Mouse (Mus musculus) hindbrain, embryonic 11.5 days (tissue): ENCODE results near the gene Rpl12. TPM values are rescaled to one million over a fixed set of nuclear protein-coding genes. Genes with fewer than 3 reads are reported as not detected.

Experiments used
- ATAC-seq: fragments of 200-750 bp; cut with Nextera tagmentation; 2 replicates; pipeline ENCODE4 v1.8.0; 2017; ENCODE audit warnings: mild to moderate bottlenecking, moderate TSS enrichment, moderate library complexity; ENCODE audit not compliant: low FRiP score
- DNase-seq: peaks from one replicate; pipeline ENCODE4 v3.0.0-alpha.2; 2015; ENCODE audit warnings: low spot score
- H3K27ac ChIP-seq: fragments of 300-500 bp; sonication (generic); 2 replicates; pipeline ENCODE4 v1.5.1; 2014; ENCODE audit warnings: mild to moderate bottlenecking, low read depth, low read length
- H3K27me3 ChIP-seq: fragments of 300-500 bp; sonication (generic); 2 replicates; pipeline ENCODE4 v1.6.1; 2014; ENCODE audit warnings: mild to moderate bottlenecking, low read length, moderate library complexity, mixed read lengths; ENCODE audit not compliant: control insufficient read depth, insufficient read depth
- H3K36me3 ChIP-seq: fragments of 300-500 bp; sonication (generic); 2 replicates; pipeline ENCODE4 v1.6.1; 2014; ENCODE audit warnings: mild to moderate bottlenecking, low read length, moderate library complexity, mixed read lengths; ENCODE audit not compliant: control insufficient read depth, insufficient read depth
- H3K4me1 ChIP-seq: fragments of 300-500 bp; sonication (generic); replicated peaks from 2 replicates; pipeline ENCODE4 v1.6.1; 2014; ENCODE audit warnings: low read length, mixed read lengths; ENCODE audit not compliant: control insufficient read depth, insufficient read depth
- H3K4me2 ChIP-seq: fragments of 300-500 bp; sonication (generic); replicated peaks from 2 replicates; pipeline ENCODE4 v1.6.1; 2014; ENCODE audit warnings: mild to moderate bottlenecking, low read depth, low read length
- H3K4me3 ChIP-seq: fragments of 300-500 bp; sonication (generic); 2 replicates; pipeline ENCODE4 v1.5.1; 2014; ENCODE audit warnings: low read depth, low read length
- H3K9ac ChIP-seq: fragments of 300-500 bp; sonication (generic); 2 replicates; pipeline ENCODE4 v1.6.1; 2014; ENCODE audit warnings: low read depth, low read length
- H3K9me3 ChIP-seq: fragments of 300-500 bp; sonication (generic); 2 replicates; pipeline ENCODE4 v1.6.1; 2016; ENCODE audit warnings: low read length; ENCODE audit not compliant: control insufficient read depth
- WGBS: fragments of 180-500 bp; shearing (Covaris S2); extraction: QIAGEN DNeasy Blood & Tissue Kit; methylation state at CpG from one replicate; pipeline ENCODE4 v1.1.7; 2014; 5-methylcytosine and 5-hydroxymethylcytosine counted together
- polyA plus RNA-seq: library from polyadenylated mRNA; unstranded; fragments of >200 nt; fragmentation: Nextera tagmentation; extraction: Ambion mirVana; gene quantifications from 2 replicates; pipeline ENCODE4 v1.2.1, GENCODE M21; 2014

Gene Rpl12
- polyA plus RNA-seq, 1 experiment from 2014 or later = 129 TPM

DNA sequence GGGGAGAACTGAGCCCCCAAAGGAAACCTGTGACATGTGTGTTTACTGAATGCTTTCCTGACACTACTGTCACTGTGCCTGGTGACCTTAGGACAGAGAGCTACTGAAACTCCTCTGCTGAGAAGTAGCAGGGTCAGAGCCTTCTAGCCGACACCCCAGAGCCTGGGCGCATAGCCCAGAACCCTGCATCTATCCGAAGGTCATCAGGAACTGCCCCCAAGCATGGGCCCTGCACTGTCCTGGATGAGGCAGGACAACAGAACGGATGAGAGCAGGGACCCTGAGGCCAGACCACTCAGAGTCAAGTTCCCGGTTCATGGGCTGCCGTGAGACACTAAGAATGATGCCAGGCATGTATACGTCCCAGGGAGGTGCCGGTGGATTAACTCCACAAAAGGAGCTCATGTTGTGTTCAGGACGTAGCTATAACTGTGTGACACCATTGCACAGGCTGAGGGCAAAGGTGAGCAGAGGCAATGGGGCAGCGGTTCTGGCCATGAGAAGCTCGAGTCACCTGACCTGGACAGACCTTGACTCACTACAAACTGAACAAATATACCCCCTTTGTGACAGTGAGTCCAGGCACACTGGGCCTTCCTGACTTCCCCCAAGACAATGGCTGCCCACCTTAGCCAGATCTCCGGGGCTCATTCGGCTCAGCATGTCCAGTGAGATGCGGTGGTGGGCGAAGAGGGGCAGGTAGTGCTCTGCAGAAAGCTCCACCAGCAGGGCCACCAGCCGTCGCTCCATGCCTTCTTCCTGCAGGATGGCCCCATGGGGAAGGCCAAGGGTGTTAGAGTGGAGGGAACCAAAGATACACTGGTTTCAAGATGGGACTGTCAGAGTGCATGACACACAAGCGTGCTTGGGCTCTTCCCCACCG lies 32.2 kb upstream of the Rpl12 start:
- no peak for ATAC-seq
- WGBS = 88% methylated on average over 19 of the region's 19 CpGs
- no peaks in the 10 kb centered on the region for H3K4me1 ChIP-seq
- no peaks in the 10 kb centered on the region for H3K9me3 ChIP-seq
- H3K4me3 ChIP-seq = no peak overlapping the region
- no peaks in the 10 kb centered on the region for H3K36me3 ChIP-seq
- no peak overlapping the region for H3K9ac ChIP-seq
- H3K4me2 ChIP-seq = no peak overlapping the region
- DNase-seq = no peak
- H3K27ac ChIP-seq = no peak overlapping the region
- H3K27me3 ChIP-seq = no peaks in the 10 kb centered on the region

DNA sequence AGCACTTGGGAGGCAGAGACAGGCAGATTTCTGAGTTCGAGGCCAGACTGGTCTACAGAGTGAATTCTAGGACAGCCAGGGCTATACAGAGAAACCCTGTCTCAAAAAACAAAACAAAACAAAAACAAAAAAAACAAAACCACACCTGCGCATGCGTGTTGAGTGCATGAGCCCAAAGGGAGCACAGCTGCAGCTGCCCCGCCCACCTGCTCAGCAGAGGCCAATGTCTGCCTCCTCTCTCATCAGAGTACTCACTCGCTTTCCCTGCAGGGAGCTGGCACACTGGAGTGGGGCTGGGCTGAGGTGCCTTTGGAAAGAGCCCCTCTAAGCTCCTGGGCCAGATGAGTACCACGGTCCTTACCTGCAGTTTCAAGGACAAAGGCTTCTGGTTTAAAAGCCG lies 29.6 kb upstream of the Rpl12 start:
- WGBS = 76% methylated on average over 7 of the region's 7 CpGs
- no peak for ATAC-seq
- no peak overlapping the region for H3K4me2 ChIP-seq
- no peak overlapping the region for H3K4me3 ChIP-seq
- no peaks in the 10 kb centered on the region for H3K9me3 ChIP-seq
- H3K9ac ChIP-seq = no peak overlapping the region
- no peak for DNase-seq
- no peaks in the 10 kb centered on the region for H3K4me1 ChIP-seq
- H3K27ac ChIP-seq = no peak overlapping the region
- no peaks in the 10 kb centered on the region for H3K27me3 ChIP-seq
- no peaks in the 10 kb centered on the region for H3K36me3 ChIP-seq

GRCm38 (mm10) chr2:32938741-32939140 lies 22.6 kb upstream of the Rpl12 start:
- ATAC-seq = no peak
- 91% methylated on average over 5 of the region's 5 CpGs for WGBS
- no peaks in the 10 kb centered on the region for H3K4me1 ChIP-seq
- no peak overlapping the region for H3K4me3 ChIP-seq
- no peak for DNase-seq
- H3K27me3 ChIP-seq = no peaks in the 10 kb centered on the region
- H3K36me3 ChIP-seq = no peaks in the 10 kb centered on the region
- no peak overlapping the region for H3K4me2 ChIP-seq
- no peaks in the 10 kb centered on the region for H3K9me3 ChIP-seq
- no peak overlapping the region for H3K9ac ChIP-seq
- no peak overlapping the region for H3K27ac ChIP-seq

DNA sequence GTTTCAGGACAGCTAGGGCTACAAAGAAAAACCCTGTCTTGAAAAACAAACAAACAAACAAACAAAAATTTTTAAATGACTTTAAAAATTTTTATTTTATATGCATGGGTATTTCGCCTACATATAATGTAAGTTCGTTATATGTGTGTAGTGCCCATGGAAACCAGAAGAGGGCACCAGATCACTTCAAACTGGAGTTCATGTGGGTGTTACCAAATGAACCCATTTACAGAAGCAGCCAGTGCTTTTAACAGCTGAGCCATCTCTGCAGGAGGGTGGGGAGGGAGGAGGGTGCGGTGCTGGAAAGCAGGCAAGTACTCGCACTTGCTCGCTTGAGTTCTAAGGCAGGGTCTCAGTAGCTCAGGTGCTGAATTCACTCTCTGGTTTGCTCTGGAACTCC lies 21.9 kb upstream of the Rpl12 start:
- Histone ChIP-seq H3K27ac (no peak overlapping the region), H3K9me3 (no peaks in the 10 kb centered on the region), H3K4me2 (no peak overlapping the region), H3K9ac (no peak overlapping the region), H3K4me3 (no peak overlapping the region), H3K36me3 (no peaks in the 10 kb centered on the region), H3K4me1 (no peaks in the 10 kb centered on the region), H3K27me3 (no peaks in the 10 kb centered on the region)
- ATAC-seq (no peak), DNase-seq (peak; percentile 57)
- 68% methylated on average over 5 of the region's 5 CpGs for WGBS

DNA sequence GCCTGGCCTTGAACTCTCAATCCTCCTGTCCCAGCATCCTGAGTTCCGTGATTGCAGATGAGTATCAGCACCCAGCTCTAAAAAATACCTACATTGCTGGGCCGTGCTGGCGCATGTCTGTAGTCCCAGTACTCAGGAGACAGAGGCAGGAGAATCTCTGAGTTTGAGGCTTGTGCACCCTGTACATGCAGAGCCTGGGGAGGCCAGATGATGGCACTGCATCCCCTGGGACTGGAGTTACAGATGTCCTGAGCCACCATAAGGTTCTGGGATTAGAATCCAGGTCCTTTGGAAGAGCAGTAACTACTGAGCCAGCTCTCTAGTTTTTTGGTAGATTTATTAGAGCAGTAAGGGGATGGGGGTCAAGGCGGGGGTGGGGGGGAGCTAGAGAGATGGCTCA lies 20.9 kb upstream of the Rpl12 start:
- Histone ChIP-seq H3K27ac (no peak overlapping the region), H3K9ac (no peak overlapping the region), H3K4me3 (no peak overlapping the region), H3K36me3 (0 out of 2 replicates have a peak, but pooled peaks cover 2% of the 10 kb centered on the region), H3K4me2 (no peak overlapping the region), H3K9me3 (no peaks in the 10 kb centered on the region), H3K4me1 (no peaks in the 10 kb centered on the region), H3K27me3 (no peaks in the 10 kb centered on the region)
- WGBS = 90% methylated on average over 4 of the region's 4 CpGs
- no peak for ATAC-seq
- no peak for DNase-seq

DNA sequence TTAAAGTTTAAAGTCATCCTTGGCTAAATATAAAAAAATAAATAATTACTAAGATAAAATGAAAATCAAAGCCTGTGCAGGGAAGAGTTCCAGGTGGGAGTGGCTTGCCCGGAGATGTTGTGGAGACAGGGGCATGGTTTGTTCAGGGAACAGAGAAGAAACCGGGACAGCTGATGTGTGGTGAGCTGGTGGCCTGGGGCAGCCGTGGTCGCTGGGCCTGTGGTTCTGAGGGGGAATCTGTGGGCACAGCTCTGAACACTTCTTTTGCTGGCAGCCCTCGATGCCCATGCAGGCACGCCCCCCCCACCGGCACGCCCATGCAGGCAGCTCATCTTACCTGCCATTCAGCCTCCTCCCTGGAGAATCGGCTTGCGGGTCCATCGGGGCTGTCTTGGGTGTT lies 13.9 kb upstream of the Rpl12 start:
- 0 out of 2 replicates have a peak, but pooled peaks cover 2% of the 10 kb centered on the region for H3K36me3 ChIP-seq
- 90% methylated on average over 11 of the region's 11 CpGs for WGBS

GRCm38 (mm10) chr2:32954581-32954980 lies 6.8 kb upstream of the Rpl12 start:
- ATAC-seq = no peak

More for the DNA sequence above, 13.9 kb upstream of the Rpl12 start:
- no peaks in the 10 kb centered on the region for H3K27me3 ChIP-seq
- DNase-seq (no peak), ATAC-seq (no peak)
- H3K4me3 ChIP-seq = no peak overlapping the region
- H3K9me3 ChIP-seq = no peaks in the 10 kb centered on the region
- no peak overlapping the region for H3K9ac ChIP-seq
- no peak overlapping the region for H3K4me2 ChIP-seq
- no peaks in the 10 kb centered on the region for H3K4me1 ChIP-seq
- H3K27ac ChIP-seq = no peak overlapping the region

DNA sequence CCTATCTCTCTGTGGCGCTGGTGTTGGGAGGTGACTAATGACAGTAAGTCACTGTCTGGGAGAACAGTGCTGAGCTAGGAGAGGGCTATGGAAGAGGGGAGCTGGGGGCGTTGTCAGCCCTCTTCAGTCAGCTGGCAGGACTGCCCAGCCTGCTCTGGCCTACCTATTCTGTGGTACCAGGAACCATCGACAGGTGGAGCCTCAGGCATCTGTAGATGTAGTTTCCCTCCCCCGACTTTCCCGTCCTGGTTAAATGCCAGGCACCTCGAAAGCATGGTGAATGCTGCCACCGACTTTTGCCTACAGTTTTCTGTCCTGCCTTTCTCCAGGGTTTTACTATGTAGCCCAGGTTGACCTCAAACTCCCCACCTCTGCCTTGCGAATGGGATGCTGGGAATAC lies 4.0 kb upstream of the Rpl12 start:
- DNase-seq (no peak), ATAC-seq (no peak)
- Histone ChIP-seq H3K4me3 (no peak overlapping the region), H3K9me3 (no peaks in the 10 kb centered on the region), H3K27ac (no peak overlapping the region), H3K36me3 (peaks cover 5% of the 10 kb centered on the region; the same call in 1 of the 2 replicates), H3K27me3 (no peaks in the 10 kb centered on the region), H3K4me1 (peaks cover 3% of the 10 kb centered on the region; the same call in 1 of the 2 replicates), H3K9ac (no peak overlapping the region), H3K4me2 (no peak overlapping the region)
- WGBS = 58% methylated on average over 8 of the region's 8 CpGs

More at GRCm38 (mm10) chr2:32954581-32954980, 6.8 kb upstream of the Rpl12 start:
- H3K9me3 ChIP-seq = no peaks in the 10 kb centered on the region
- H3K27ac ChIP-seq = no peak overlapping the region
- H3K4me3 ChIP-seq = no peak overlapping the region
- DNase-seq = no peak
- no peak overlapping the region for H3K9ac ChIP-seq
- no peaks in the 10 kb centered on the region for H3K27me3 ChIP-seq
- peaks cover 5% of the 10 kb centered on the region; the same call in 1 of the 2 replicates for H3K36me3 ChIP-seq
- H3K4me2 ChIP-seq = no peak overlapping the region
- H3K4me1 ChIP-seq = no peaks in the 10 kb centered on the region
- 90% methylated on average over 2 of the region's 2 CpGs for WGBS

GRCm38 (mm10) chr2:32960273-32960672 lies 1.1 kb upstream of the Rpl12 start:
- Histone ChIP-seq H3K4me1 (peaks cover 5% of the 10 kb centered on the region; the same call in 1 of the 2 replicates), H3K27me3 (no peaks in the 10 kb centered on the region), H3K9me3 (no peaks in the 10 kb centered on the region), H3K9ac (peak overlapping the region; percentile 81; the same call in 1 of the 2 replicates), H3K4me3 (no peak overlapping the region), H3K36me3 (0 out of 2 replicates have a peak, but pooled peaks cover 2% of the 10 kb centered on the region), H3K4me2 (no peak overlapping the region; the same call in 1 of the 2 replicates), H3K27ac (no peak overlapping the region)
- DNase-seq (no peak), ATAC-seq (no peak)
- 90% methylated on average over 4 of the region's 4 CpGs for WGBS
